Mouse (Mus musculus) neural tube, embryonic 11.5 days (tissue): ENCODE results near the gene Jph4. TPM values are rescaled to one million over a fixed set of nuclear protein-coding genes. Genes with fewer than 3 reads are reported as not detected.

Experiments used
- ATAC-seq: fragments of 200-750 bp; cut with Nextera tagmentation; 2 replicates; pipeline ENCODE4 v1.8.0; 2017; ENCODE audit warnings: moderate number of reproducible peaks, mild to moderate bottlenecking, moderate TSS enrichment, moderate library complexity; ENCODE audit not compliant: insufficient read depth, low FRiP score, low TSS enrichment
- DNase-seq: peaks from one replicate; pipeline ENCODE4 v3.0.0-alpha.2; 2015; ENCODE audit warnings: low spot score
- H3K27ac ChIP-seq: fragments of 300-500 bp; sonication (generic); 2 replicates; pipeline ENCODE4 v1.5.1; 2014; ENCODE audit warnings: low read depth, mild to moderate bottlenecking, low read length
- H3K27me3 ChIP-seq: fragments of 300-500 bp; sonication (generic); 2 replicates; pipeline ENCODE4 v1.6.1; 2014; ENCODE audit warnings: mild to moderate bottlenecking, low read length, mixed read lengths; ENCODE audit not compliant: control insufficient read depth, insufficient read depth
- H3K36me3 ChIP-seq: fragments of 300-500 bp; sonication (generic); 2 replicates; pipeline ENCODE4 v1.6.1; 2014; ENCODE audit warnings: mild to moderate bottlenecking, low read length, moderate library complexity, mixed read lengths; ENCODE audit not compliant: control insufficient read depth, insufficient read depth
- H3K4me1 ChIP-seq: fragments of 300-500 bp; sonication (generic); 2 replicates; pipeline ENCODE4 v1.6.1; 2014; ENCODE audit warnings: low read length, mixed read lengths; ENCODE audit not compliant: control insufficient read depth, insufficient read depth
- H3K4me2 ChIP-seq: fragments of 300-500 bp; sonication (generic); 2 replicates; pipeline ENCODE4 v1.6.1; 2014; ENCODE audit warnings: low read depth, mild to moderate bottlenecking, moderate library complexity
- H3K4me3 ChIP-seq: fragments of 300-500 bp; sonication (generic); 2 replicates; pipeline ENCODE4 v1.5.1; 2014; ENCODE audit warnings: low read depth, low read length
- H3K9ac ChIP-seq: fragments of 300-500 bp; sonication (generic); 2 replicates; pipeline ENCODE4 v1.6.1; 2014; ENCODE audit warnings: mild to moderate bottlenecking, low read length
- H3K9me3 ChIP-seq: fragments of 300-500 bp; sonication (generic); 2 replicates; pipeline ENCODE4 v1.6.1; 2016; ENCODE audit warnings: low read length; ENCODE audit not compliant: control insufficient read depth
- WGBS: fragments of 180-500 bp; shearing (Covaris S2); extraction: QIAGEN DNeasy Blood & Tissue Kit; methylation state at CpG from one replicate; pipeline ENCODE4 v1.1.7; 2014; 5-methylcytosine and 5-hydroxymethylcytosine counted together
- polyA plus RNA-seq: library from polyadenylated mRNA; unstranded; fragments of >200 nt; fragmentation: Nextera tagmentation; extraction: Ambion mirVana; gene quantifications from 2 replicates; pipeline ENCODE4 v1.2.1, GENCODE M21; 2014

The Jph4 gene
- polyA plus RNA-seq, 1 experiment from 2014 or later = 3.8 TPM

GRCm38 (mm10) chr14:55150985-55151384 lies 34.2 kb upstream of the Jph4 start:
- Histone ChIP-seq H3K4me2 (no peak overlapping the region), H3K4me3 (no peak overlapping the region), H3K27ac (no peak overlapping the region), H3K4me1 (no peaks in the 10 kb centered on the region), H3K9me3 (no peaks in the 10 kb centered on the region), H3K9ac (no peak overlapping the region), H3K36me3 (no peaks in the 10 kb centered on the region), H3K27me3 (no peaks in the 10 kb centered on the region)
- ATAC-seq = no peak
- 82% methylated on average over 5 of the region's 5 CpGs for WGBS
- DNase-seq = no peak

GRCm38 (mm10) chr14:55149041-55149440 lies 32.3 kb upstream of the Jph4 start:
- H3K27me3 ChIP-seq = no peaks in the 10 kb centered on the region
- no peaks in the 10 kb centered on the region for H3K4me1 ChIP-seq
- DNase-seq (no peak), ATAC-seq (no peak)
- H3K4me2 ChIP-seq = no peak overlapping the region
- H3K27ac ChIP-seq = no peak overlapping the region
- no peaks in the 10 kb centered on the region for H3K36me3 ChIP-seq
- WGBS = 77% methylated on average over 5 of the region's 5 CpGs
- H3K9ac ChIP-seq = no peak overlapping the region
- no peaks in the 10 kb centered on the region for H3K9me3 ChIP-seq
- no peak overlapping the region for H3K4me3 ChIP-seq

GRCm38 (mm10) chr14:55148363-55148915 lies 31.7 kb upstream of the Jph4 start:
- Histone ChIP-seq H3K4me2 (no peak overlapping the region), H3K4me3 (no peak overlapping the region), H3K4me1 (no peaks in the 10 kb centered on the region), H3K27me3 (no peaks in the 10 kb centered on the region), H3K9me3 (no peaks in the 10 kb centered on the region), H3K27ac (no peak overlapping the region), H3K36me3 (no peaks in the 10 kb centered on the region), H3K9ac (no peak overlapping the region)
- WGBS = 30% methylated on average over 5 of the region's 5 CpGs
- peak; percentile 64 for DNase-seq
- ATAC-seq = no peak

GRCm38 (mm10) chr14:55146829-55147401 lies 30.2 kb upstream of the Jph4 start:
- no peaks in the 10 kb centered on the region for H3K9me3 ChIP-seq
- no peaks in the 10 kb centered on the region for H3K27me3 ChIP-seq
- H3K9ac ChIP-seq = no peak overlapping the region; the same call in 1 of the 2 replicates
- no peak for ATAC-seq
- 86% methylated on average over 12 of the region's 12 CpGs for WGBS
- no peak overlapping the region for H3K4me3 ChIP-seq
- no peaks in the 10 kb centered on the region for H3K36me3 ChIP-seq
- H3K4me1 ChIP-seq = no peaks in the 10 kb centered on the region
- no peak overlapping the region for H3K4me2 ChIP-seq
- H3K27ac ChIP-seq = no peak overlapping the region
- no peak for DNase-seq

GRCm38 (mm10) chr14:55146324-55146723 lies 29.6 kb upstream of the Jph4 start:
- WGBS = 95% methylated on average over 1 of the region's 1 CpGs
- H3K36me3 ChIP-seq = no peaks in the 10 kb centered on the region
- no peaks in the 10 kb centered on the region for H3K27me3 ChIP-seq
- no peaks in the 10 kb centered on the region for H3K4me1 ChIP-seq
- DNase-seq = no peak
- no peak overlapping the region for H3K27ac ChIP-seq
- H3K4me3 ChIP-seq = no peak overlapping the region
- ATAC-seq = no peak
- no peak overlapping the region; the same call in 1 of the 2 replicates for H3K9ac ChIP-seq
- no peaks in the 10 kb centered on the region for H3K9me3 ChIP-seq
- H3K4me2 ChIP-seq = no peak overlapping the region

- no peak overlapping the region for H3K4me2 ChIP-seq
- H3K9me3 ChIP-seq = no peaks in the 10 kb centered on the region
- H3K4me3 ChIP-seq = no peak overlapping the region
- ATAC-seq = no peak
- H3K36me3 ChIP-seq = no peaks in the 10 kb centered on the region
- no peak for DNase-seq
- no peak overlapping the region for H3K27ac ChIP-seq
- H3K27me3 ChIP-seq = no peaks in the 10 kb centered on the region
- no peak overlapping the region for H3K9ac ChIP-seq
- no peaks in the 10 kb centered on the region for H3K4me1 ChIP-seq
- 58% methylated on average over 7 of the region's 7 CpGs for WGBS
Observed at GRCm38 (mm10) chr14:55139313-55139712, 22.6 kb upstream of the Jph4 start.

- Histone ChIP-seq H3K9ac (no peak overlapping the region), H3K4me3 (no peak overlapping the region), H3K27ac (no peak overlapping the region), H3K4me2 (no peak overlapping the region), H3K9me3 (no peaks in the 10 kb centered on the region), H3K4me1 (no peaks in the 10 kb centered on the region), H3K36me3 (no peaks in the 10 kb centered on the region), H3K27me3 (no peaks in the 10 kb centered on the region)
- DNase-seq (no peak), ATAC-seq (no peak)
- 88% methylated on average over 8 of the region's 8 CpGs for WGBS
Observed at GRCm38 (mm10) chr14:55135676-55136075, 18.9 kb upstream of the Jph4 start.

GRCm38 (mm10) chr14:55126521-55126920 lies 9.8 kb upstream of the Jph4 start:
- DNase-seq (no peak), ATAC-seq (no peak)
- Histone ChIP-seq H3K9ac (no peak overlapping the region), H3K9me3 (no peaks in the 10 kb centered on the region), H3K27me3 (no peaks in the 10 kb centered on the region), H3K4me3 (no peak overlapping the region), H3K4me2 (no peak overlapping the region), H3K36me3 (no peaks in the 10 kb centered on the region), H3K27ac (no peak overlapping the region), H3K4me1 (no peaks in the 10 kb centered on the region)
- 76% methylated on average over 7 of the region's 7 CpGs for WGBS

GRCm38 (mm10) chr14:55125711-55126110 lies 9.0 kb upstream of the Jph4 start:
- ATAC-seq = no peak
- H3K36me3 ChIP-seq = no peaks in the 10 kb centered on the region
- no peak overlapping the region for H3K27ac ChIP-seq
- no peaks in the 10 kb centered on the region for H3K9me3 ChIP-seq
- no peaks in the 10 kb centered on the region for H3K4me1 ChIP-seq
- H3K9ac ChIP-seq = no peak overlapping the region
- H3K27me3 ChIP-seq = no peaks in the 10 kb centered on the region
- no peak overlapping the region for H3K4me3 ChIP-seq
- DNase-seq = no peak
- H3K4me2 ChIP-seq = no peak overlapping the region
- WGBS = 86% methylated on average over 5 of the region's 5 CpGs
